Mouse (Mus musculus): Measurements from ENCODE around the gene Glipr2. TPM values are rescaled to one million over a fixed set of nuclear protein-coding genes. Genes with fewer than 3 reads are reported as not detected.

Glipr2 gene
- polyA plus RNA-seq, 1 experiment = 13.7 TPM

DNA sequence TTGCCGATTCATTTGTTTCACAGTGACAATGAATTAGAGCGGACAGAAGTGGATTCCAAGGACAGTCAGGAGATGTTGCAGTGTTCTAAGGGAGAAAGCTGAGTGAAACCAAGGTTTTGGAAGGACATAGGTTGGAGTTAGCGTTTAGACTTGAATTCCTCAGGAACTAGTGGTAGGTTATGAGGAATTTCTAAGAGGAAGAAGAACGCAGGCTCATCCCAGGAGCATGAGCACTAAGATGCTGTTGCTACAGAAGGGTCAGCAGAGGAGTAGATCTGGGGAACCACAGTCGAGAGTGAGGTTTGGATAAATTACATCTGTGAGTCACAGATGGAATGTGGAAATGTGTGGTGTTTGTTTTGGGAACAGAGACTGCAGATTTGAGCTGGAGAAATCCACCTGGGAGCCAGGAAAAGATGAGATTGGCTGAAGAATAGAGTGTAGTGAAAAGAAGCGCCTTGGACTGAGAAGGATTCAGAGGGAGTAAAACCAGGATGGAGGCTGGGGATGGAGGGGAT lies 19.1 kb downstream of the Glipr2 start:
- DNase-seq (ENCODE audit: low read depth in 1 of 2, low spot score in 2 of 2) = no peak
- Histone ChIP-seq H3K27me3 (ENCODE audit: control insufficient read depth, insufficient read depth, low read length) (no peaks in the 10 kb centered on the region), H3K4me1 (ENCODE audit: control insufficient read depth, insufficient read depth, insufficient read length) (peaks cover 29% of the 10 kb centered on the region; the same call in 1 of the 2 replicates), H3K4me3 (ENCODE audit: extremely low read depth, insufficient read depth, insufficient read length) (no peak overlapping the region), H3K36me3 (ENCODE audit: control insufficient read depth, insufficient read depth, low read length) (no peaks in the 10 kb centered on the region; the same call in 1 of the 2 replicates), H3K27ac (ENCODE audit: insufficient read depth, low read length) (no peak overlapping the region)
- WGBS = 94% methylated on average over 6 of the region's 6 CpGs
- TF ChIP-seq POLR2A (IDR thresholded peaks at IDR 0.05; ENCODE audit: low read depth, low read length) (no peak), CTCF (IDR thresholded peaks at IDR 0.05; ENCODE audit: extremely low read depth, insufficient read depth, insufficient read length, insufficient replicate concordance) (no peak)

- 62% methylated on average over 17 of the region's 17 CpGs for WGBS
Measured at GRCm38 (mm10) chr4:43978521-43979443, 21.6 kb downstream of the Glipr2 start.

DNA sequence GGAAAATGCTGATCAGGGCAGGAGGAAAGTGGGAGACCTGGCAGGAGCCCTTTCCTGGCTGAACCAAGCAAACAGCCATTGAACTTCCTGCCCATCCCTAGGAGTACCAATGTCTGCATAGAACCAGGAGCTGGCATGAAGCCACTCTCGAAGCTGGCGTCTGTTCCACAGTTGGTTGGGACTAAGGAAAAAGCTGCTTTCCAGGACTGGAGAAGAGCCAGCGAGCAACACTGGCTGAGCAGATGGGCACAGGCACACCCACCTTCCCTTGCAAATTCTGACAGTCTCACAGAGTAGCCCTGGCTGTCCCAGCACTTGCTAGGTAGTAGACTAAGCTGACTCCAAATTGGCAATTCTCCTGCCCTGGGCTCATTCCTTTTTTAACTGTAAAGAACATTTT lies 22.5 kb downstream of the Glipr2 start:
- H3K4me1 ChIP-seq (ENCODE audit: control insufficient read depth, insufficient read depth, insufficient read length) = peaks cover 9% of the 10 kb centered on the region; the same call in 1 of the 2 replicates
- DNase-seq (ENCODE audit: low read depth in 1 of 2, low spot score in 2 of 2) = no peak

More at GRCm38 (mm10) chr4:43978521-43979443, 21.6 kb downstream of the Glipr2 start:
- no peak for DNase-seq (ENCODE audit: low read depth in 1 of 2, low spot score in 2 of 2)
- no peak overlapping the region for H3K4me3 ChIP-seq (ENCODE audit: extremely low read depth, insufficient read depth, insufficient read length)
- no peak overlapping the region for H3K27ac ChIP-seq (ENCODE audit: insufficient read depth, low read length)
- TF ChIP-seq POLR2A (IDR thresholded peaks at IDR 0.05; ENCODE audit: low read depth, low read length) (no peak), CTCF (IDR thresholded peaks at IDR 0.05; ENCODE audit: extremely low read depth, insufficient read depth, insufficient read length, insufficient replicate concordance) (no peak)
- peaks cover 16% of the 10 kb centered on the region; the same call in 1 of the 2 replicates for H3K4me1 ChIP-seq (ENCODE audit: control insufficient read depth, insufficient read depth, insufficient read length)
- H3K27me3 ChIP-seq (ENCODE audit: control insufficient read depth, insufficient read depth, low read length) = no peaks in the 10 kb centered on the region
- H3K36me3 ChIP-seq (ENCODE audit: control insufficient read depth, insufficient read depth, low read length) = no peaks in the 10 kb centered on the region; the same call in 1 of the 2 replicates

DNA sequence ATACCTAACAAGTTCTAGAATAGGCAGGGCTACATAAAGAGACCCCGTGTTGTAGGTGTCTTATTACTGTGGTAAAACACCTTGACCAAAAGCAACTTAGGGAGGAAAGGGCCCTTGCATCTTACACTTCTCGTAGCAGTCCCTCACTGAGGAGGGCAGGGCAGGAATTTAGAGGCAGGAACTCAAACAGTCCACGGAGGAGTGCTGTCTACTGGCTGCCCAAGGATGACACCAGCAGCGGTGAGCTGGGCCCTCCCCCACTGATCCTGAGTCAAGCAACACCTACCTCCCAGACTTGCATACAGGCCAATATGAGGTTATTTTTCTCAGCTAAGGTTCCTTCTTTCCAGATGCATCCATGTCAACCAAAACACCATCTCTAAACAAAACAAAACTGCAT lies 23.0 kb downstream of the Glipr2 start:
- Histone ChIP-seq H3K27me3 (ENCODE audit: control insufficient read depth, insufficient read depth, low read length) (no peaks in the 10 kb centered on the region), H3K4me3 (ENCODE audit: extremely low read depth, insufficient read depth, insufficient read length) (no peak overlapping the region), H3K36me3 (ENCODE audit: control insufficient read depth, insufficient read depth, low read length) (no peaks in the 10 kb centered on the region; the same call in 1 of the 2 replicates), H3K4me1 (ENCODE audit: control insufficient read depth, insufficient read depth, insufficient read length) (peaks cover 9% of the 10 kb centered on the region; the same call in 1 of the 2 replicates), H3K27ac (ENCODE audit: insufficient read depth, low read length) (no peak overlapping the region)
- no peak for DNase-seq (ENCODE audit: low read depth in 1 of 2, low spot score in 2 of 2)
- no peak for TF ChIP-seq POLR2A (IDR thresholded peaks at IDR 0.05; ENCODE audit: low read depth, low read length)
- no peak for TF ChIP-seq CTCF (IDR thresholded peaks at IDR 0.05; ENCODE audit: extremely low read depth, insufficient read depth, insufficient read length, insufficient replicate concordance)
- WGBS = 91% methylated on average over 4 of the region's 4 CpGs

More for the DNA sequence above, 22.5 kb downstream of the Glipr2 start:
- Histone ChIP-seq H3K36me3 (ENCODE audit: control insufficient read depth, insufficient read depth, low read length) (no peaks in the 10 kb centered on the region; the same call in 1 of the 2 replicates), H3K27ac (ENCODE audit: insufficient read depth, low read length) (no peak overlapping the region), H3K4me3 (ENCODE audit: extremely low read depth, insufficient read depth, insufficient read length) (no peak overlapping the region), H3K27me3 (ENCODE audit: control insufficient read depth, insufficient read depth, low read length) (no peaks in the 10 kb centered on the region)
- WGBS = 86% methylated on average over 3 of the region's 3 CpGs
- TF ChIP-seq POLR2A (IDR thresholded peaks at IDR 0.05; ENCODE audit: low read depth, low read length) (no peak), CTCF (IDR thresholded peaks at IDR 0.05; ENCODE audit: extremely low read depth, insufficient read depth, insufficient read length, insufficient replicate concordance) (no peak)

DNA sequence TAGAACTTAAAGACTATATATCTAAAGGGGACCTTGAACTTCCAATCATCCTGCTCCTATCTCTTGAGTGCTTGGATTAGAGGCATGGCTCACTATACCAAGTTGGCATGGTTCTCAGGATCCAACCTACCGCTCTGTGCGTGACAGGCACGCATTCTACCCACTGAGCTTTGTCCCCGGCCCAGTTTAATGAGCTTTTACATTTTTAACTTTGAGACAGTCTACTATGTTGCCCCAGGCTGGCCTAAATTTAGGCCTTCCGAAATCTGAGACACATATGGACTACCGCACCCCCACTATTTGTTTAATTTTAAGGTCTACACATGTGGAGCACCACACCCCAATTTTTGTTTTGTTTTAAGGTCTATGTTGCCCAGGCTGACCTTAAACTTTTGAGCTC lies 23.6 kb downstream of the Glipr2 start:
- TF ChIP-seq POLR2A (IDR thresholded peaks at IDR 0.05; ENCODE audit: low read depth, low read length) (no peak), CTCF (IDR thresholded peaks at IDR 0.05; ENCODE audit: extremely low read depth, insufficient read depth, insufficient read length, insufficient replicate concordance) (no peak)
- H3K36me3 ChIP-seq (ENCODE audit: control insufficient read depth, insufficient read depth, low read length) = no peaks in the 10 kb centered on the region; the same call in 1 of the 2 replicates
- H3K4me1 ChIP-seq (ENCODE audit: control insufficient read depth, insufficient read depth, insufficient read length) = peaks cover 9% of the 10 kb centered on the region; the same call in 1 of the 2 replicates
- 94% methylated on average over 6 of the region's 6 CpGs for WGBS
- no peak overlapping the region for H3K27ac ChIP-seq (ENCODE audit: insufficient read depth, low read length)
- no peak overlapping the region for H3K4me3 ChIP-seq (ENCODE audit: extremely low read depth, insufficient read depth, insufficient read length)
- DNase-seq (ENCODE audit: low read depth in 1 of 2, low spot score in 2 of 2) = no peak
- H3K27me3 ChIP-seq (ENCODE audit: control insufficient read depth, insufficient read depth, low read length) = no peaks in the 10 kb centered on the region

DNA sequence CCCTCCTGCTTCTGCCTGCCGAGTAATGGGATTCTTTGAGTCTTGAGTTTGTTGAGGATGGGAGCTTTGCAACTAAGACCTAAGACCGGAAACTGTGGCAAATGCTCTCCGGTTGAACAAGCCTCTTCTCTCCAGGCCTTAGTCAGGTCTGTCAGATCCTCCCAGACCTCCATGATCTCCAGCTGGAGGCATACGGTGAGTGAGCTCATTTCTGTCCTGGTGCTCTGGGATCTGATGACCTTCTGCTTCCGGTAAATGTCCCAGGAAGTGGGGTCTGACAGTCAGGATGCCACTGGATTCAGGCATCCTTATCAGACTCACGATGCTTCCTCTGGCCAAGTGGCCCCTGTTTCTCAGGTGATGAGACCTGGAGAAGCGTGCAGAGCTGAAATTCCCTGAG lies 24.1 kb downstream of the Glipr2 start:
- Histone ChIP-seq H3K4me1 (ENCODE audit: control insufficient read depth, insufficient read depth, insufficient read length) (peaks cover 9% of the 10 kb centered on the region; the same call in 1 of the 2 replicates), H3K27ac (ENCODE audit: insufficient read depth, low read length) (no peak overlapping the region), H3K36me3 (ENCODE audit: control insufficient read depth, insufficient read depth, low read length) (no peaks in the 10 kb centered on the region; the same call in 1 of the 2 replicates), H3K27me3 (ENCODE audit: control insufficient read depth, insufficient read depth, low read length) (no peaks in the 10 kb centered on the region), H3K4me3 (ENCODE audit: extremely low read depth, insufficient read depth, insufficient read length) (no peak overlapping the region)
- no peak for DNase-seq (ENCODE audit: low read depth in 1 of 2, low spot score in 2 of 2)
- WGBS = 81% methylated on average over 7 of the region's 7 CpGs
- no peak for TF ChIP-seq POLR2A (IDR thresholded peaks at IDR 0.05; ENCODE audit: low read depth, low read length)
- no peak for TF ChIP-seq CTCF (IDR thresholded peaks at IDR 0.05; ENCODE audit: extremely low read depth, insufficient read depth, insufficient read length, insufficient replicate concordance)
